Mouse (Mus musculus) bone marrow macrophage, adult 2 months (primary cell): ENCODE measurements at regions not wholly inside any gene's neighbourhood (a gene's known extent, or its start where the extent isn't known, plus 50 kb on each side); places are given as distances from the start of the nearest gene placed in this dataset.

Experiments
- H3K27ac ChIP-seq: 2 replicates; pipeline ENCODE4 v1.5.1; 2012; ENCODE audit warnings: low read depth, low read length; ENCODE audit not compliant: insufficient read depth
- H3K4me1 ChIP-seq: 2 replicates; pipeline ENCODE4 v1.6.1; 2012; ENCODE audit warnings: low read length; ENCODE audit not compliant: control insufficient read depth, insufficient read depth
- H3K4me3 ChIP-seq: 2 replicates; pipeline ENCODE4 v1.5.1; 2012; ENCODE audit warnings: mild to moderate bottlenecking, low read length, moderate library complexity; ENCODE audit not compliant: insufficient read depth
- CTCF ChIP-seq: IDR thresholded peaks from 2 replicates; pipeline ENCODE4 v1.5.1; 2012; ENCODE audit warnings: low read depth, mild to moderate bottlenecking, low read length, moderate library complexity
- POLR2A ChIP-seq: IDR thresholded peaks from 2 replicates; pipeline ENCODE4 v1.6.1; 2012; ENCODE audit warnings: mild to moderate bottlenecking, low read depth, low read length, borderline replicate concordance

GRCm38 (mm10) chr12:106688156-106688740, 678.2 kb downstream of the Vrk1 start:
- TF ChIP-seq CTCF: no peak
- no peak for TF ChIP-seq POLR2A
- Histone ChIP-seq H3K4me1 (no peaks in the 10 kb centered on the region), H3K27ac (no peak overlapping the region), H3K4me3 (no peak overlapping the region)

- H3K27ac ChIP-seq: no peak overlapping the region
- H3K4me3 ChIP-seq: no peak overlapping the region
- no peak for TF ChIP-seq CTCF
- no peaks in the 10 kb centered on the region for H3K4me1 ChIP-seq
Observed at GRCm38 (mm10) chr12:106702958-106703357, 692.9 kb downstream of the Vrk1 start.

- TF ChIP-seq POLR2A (no peak), CTCF (no peak)
- H3K27ac ChIP-seq: no peak overlapping the region
- no peak overlapping the region for H3K4me3 ChIP-seq
- no peaks in the 10 kb centered on the region for H3K4me1 ChIP-seq
Observed at GRCm38 (mm10) chr12:106721271-106722009, 711.4 kb downstream of the Vrk1 start.

GRCm38 (mm10) chr12:106722010-106722362, 712.0 kb downstream of the Vrk1 start:
- no peaks in the 10 kb centered on the region for H3K4me1 ChIP-seq
- no peak for TF ChIP-seq CTCF
- no peak overlapping the region for H3K4me3 ChIP-seq
- no peak overlapping the region for H3K27ac ChIP-seq

GRCm38 (mm10) chr12:106722761-106723160, 712.7 kb downstream of the Vrk1 start:
- Histone ChIP-seq H3K27ac (no peak overlapping the region), H3K4me1 (no peaks in the 10 kb centered on the region), H3K4me3 (no peak overlapping the region)
- TF ChIP-seq POLR2A: no peak
- TF ChIP-seq CTCF: no peak

GRCm38 (mm10) chr12:106726920-106727319, 716.9 kb downstream of the Vrk1 start:
- Histone ChIP-seq H3K27ac (no peak overlapping the region), H3K4me3 (no peak overlapping the region), H3K4me1 (no peaks in the 10 kb centered on the region)
- TF ChIP-seq POLR2A (no peak), CTCF (no peak)

GRCm38 (mm10) chr12:106727486-106727885, 717.5 kb downstream of the Vrk1 start:
- Histone ChIP-seq H3K4me1 (no peaks in the 10 kb centered on the region), H3K27ac (no peak overlapping the region), H3K4me3 (no peak overlapping the region)
- TF ChIP-seq CTCF (no peak), POLR2A (no peak)

GRCm38 (mm10) chr12:106729686-106730085, 719.7 kb downstream of the Vrk1 start:
- Histone ChIP-seq H3K27ac (no peak overlapping the region), H3K4me1 (no peaks in the 10 kb centered on the region), H3K4me3 (no peak overlapping the region)
- TF ChIP-seq CTCF (no peak), POLR2A (no peak)

GRCm38 (mm10) chr12:106732108-106732857, 722.3 kb downstream of the Vrk1 start:
- H3K4me3 ChIP-seq: no peak overlapping the region
- no peaks in the 10 kb centered on the region for H3K4me1 ChIP-seq
- TF ChIP-seq CTCF (no peak), POLR2A (no peak)
- no peak overlapping the region for H3K27ac ChIP-seq

GRCm38 (mm10) chr12:106748765-106749164, 738.7 kb downstream of the Vrk1 start:
- no peak for TF ChIP-seq POLR2A
- no peak for TF ChIP-seq CTCF
- Histone ChIP-seq H3K27ac (no peak overlapping the region), H3K4me3 (no peak overlapping the region), H3K4me1 (no peaks in the 10 kb centered on the region)
